Mouse (Mus musculus) activated CD4-positive, CD25-positive, alpha-beta regulatory T cell, adult 9 weeks (primary cell): Measurements from ENCODE around the gene Tmprss11a. TPM values are rescaled to one million over a fixed set of nuclear protein-coding genes. Genes with fewer than 3 reads are reported as not detected.

Source experiments
- polyA plus RNA-seq: library from polyadenylated mRNA; unstranded; fragments of 100-300 nt; shearing (Covaris generic); gene quantifications from one replicate; pipeline ENCODE4 v1.2.1, GENCODE M21; 2017

The Tmprss11a gene
- not detected for polyA plus RNA-seq

GRCm38 (mm10) chr5:86468890-86469289 is at the start of gene Tmprss11a:
Gene Tmprss11a (minus strand): TSS chr5:86468990.

GRCm38 (mm10) chr5:86518500-86518899 is 49.7 kb upstream of the Tmprss11a start, which contains the start of gene Tmprss11g:
Gene Tmprss11g (minus strand): TSS chr5:86518600.

DNA sequence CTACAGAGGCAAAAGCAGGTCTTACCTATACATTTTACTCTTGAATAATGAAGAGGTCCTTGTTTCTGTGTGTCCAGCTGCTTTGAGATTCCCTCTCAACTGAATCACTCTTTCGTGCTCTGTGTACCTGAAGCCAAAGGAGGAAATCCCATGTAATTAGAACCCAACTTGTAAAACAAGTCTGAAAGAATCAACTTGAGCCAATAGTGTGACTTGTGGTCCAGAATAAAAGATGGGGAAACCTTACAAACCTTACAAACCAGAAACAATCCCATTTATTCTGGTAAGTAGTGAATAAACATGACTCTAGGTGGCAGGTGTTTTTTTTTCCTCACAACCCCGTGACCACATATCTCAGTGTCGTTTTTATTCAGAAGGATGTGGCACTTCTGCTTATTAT is 95.5 kb downstream of the Tmprss11a start, which contains the start of gene Tmprss11d:
TSS of gene Tmprss11d (minus strand) at position 101 of the 400 bp plus-strand sequence.

Other genes starting within 250 kb of the Tmprss11a start
- gene Tmprss11c, start 179.7 kb downstream of the Tmprss11a start, polyA plus RNA-seq: not detected
- gene Tmprss11d, start 95.6 kb downstream of the Tmprss11a start, polyA plus RNA-seq: not detected
- not detected for gene Tmprss11g, start 49.6 kb upstream of the Tmprss11a start, polyA plus RNA-seq
- not detected for gene Tmprss11f, start 163.4 kb upstream of the Tmprss11a start, polyA plus RNA-seq
- not detected for gene Tmprss11b, start 207.4 kb upstream of the Tmprss11a start, polyA plus RNA-seq